Mouse (Mus musculus): ENCODE measurements at regions not wholly inside any gene's neighbourhood (a gene's known extent, or its start where the extent isn't known, plus 50 kb on each side); places are given as distances from the start of the nearest gene placed in this dataset.

DNA sequence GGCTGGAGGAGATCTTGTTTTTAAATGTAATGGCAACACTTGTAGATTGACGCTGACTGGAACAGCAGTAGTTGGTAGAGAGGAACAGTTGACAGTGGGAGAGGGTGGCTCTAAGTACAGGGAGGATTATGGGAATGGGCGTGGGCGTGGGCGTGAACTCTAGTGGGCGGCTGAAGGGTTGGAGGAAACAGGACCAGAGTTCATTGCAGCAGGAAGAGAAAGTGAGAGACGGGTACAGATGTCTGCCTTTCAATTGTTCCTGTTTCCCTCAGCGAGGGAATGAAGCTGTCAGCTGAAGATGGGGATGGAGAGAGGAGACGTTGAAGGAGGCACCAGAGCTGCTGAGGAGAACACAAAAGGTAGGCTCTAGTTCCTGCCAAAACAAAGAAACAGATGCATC is 135.2 kb downstream of the Hhipl2 start:
- in situ Hi-C loops (cut with MboI; ENCODE audit: low sequenced_read_pairs in 2 of 2, unreplicated experiment in 2 of 2), result no loop called here
- Histone ChIP-seq H3K27ac (ENCODE audit: insufficient read depth, low read depth, low read length, poor library complexity, severe bottlenecking) (no peak overlapping the region), H3K4me3 (ENCODE audit: insufficient read depth in 1 of 2, low read depth in 1 of 2, low read length in 2 of 2, poor library complexity in 1 of 2, severe bottlenecking in 1 of 2) (no peak overlapping the region), H3K4me1 (ENCODE audit: control insufficient read depth in 2 of 2, insufficient read depth in 2 of 2, low read length in 2 of 2, poor library complexity in 1 of 2) (no peaks in the 10 kb centered on the region), H3K9me3 (ENCODE audit: control insufficient read depth, insufficient read depth, low read depth, low read length) (no peaks in the 10 kb centered on the region), H3K36me3 (ENCODE audit: control insufficient read depth, insufficient read depth, low read length, poor library complexity, severe bottlenecking) (no peaks in the 10 kb centered on the region), H3K9ac (ENCODE audit: insufficient read depth, low read depth, low read length, poor library complexity, severe bottlenecking) (no peak overlapping the region)
- TF ChIP-seq ZC3H11A (IDR thresholded peaks at IDR 0.05; ENCODE audit: borderline replicate concordance, low read depth, low read length), result no peak
- no peak for TF ChIP-seq MAFK (IDR thresholded peaks at IDR 0.05; ENCODE audit: insufficient read depth, low read depth, low read length)
- no peak for TF ChIP-seq HCFC1 (IDR thresholded peaks at IDR 0.05; ENCODE audit: borderline replicate concordance, insufficient read depth, low read length)
- TF ChIP-seq ZNF384 (IDR thresholded peaks at IDR 0.05; ENCODE audit: low read depth, low read length), result no peak
- TF ChIP-seq CHD2 (IDR thresholded peaks at IDR 0.05; ENCODE audit: low read depth, low read length), result no peak
- no peak for DNase-seq (ENCODE audit: low read depth, low spot score)

- 0 out of 2 replicates have a peak, but pooled peaks cover 2% of the 10 kb centered on the region for H3K9me3 ChIP-seq (ENCODE audit: control insufficient read depth, insufficient read depth, low read depth, low read length)
- TF ChIP-seq CHD2 (IDR thresholded peaks at IDR 0.05; ENCODE audit: low read depth, low read length) (no peak), HCFC1 (IDR thresholded peaks at IDR 0.05; ENCODE audit: borderline replicate concordance, insufficient read depth, low read length) (no peak), ZC3H11A (IDR thresholded peaks at IDR 0.05; ENCODE audit: borderline replicate concordance, low read depth, low read length) (no peak), MAFK (IDR thresholded peaks at IDR 0.05; ENCODE audit: insufficient read depth, low read depth, low read length) (no peak), ZNF384 (IDR thresholded peaks at IDR 0.05; ENCODE audit: low read depth, low read length) (no peak)
- H3K4me3 ChIP-seq (ENCODE audit: insufficient read depth in 1 of 2, low read depth in 1 of 2, low read length in 2 of 2, poor library complexity in 1 of 2, severe bottlenecking in 1 of 2), result no peak overlapping the region
- DNase-seq (ENCODE audit: low read depth, low spot score), result no peak
- no peak overlapping the region for H3K27ac ChIP-seq (ENCODE audit: insufficient read depth, low read depth, low read length, poor library complexity, severe bottlenecking)
- no peaks in the 10 kb centered on the region for H3K36me3 ChIP-seq (ENCODE audit: control insufficient read depth, insufficient read depth, low read length, poor library complexity, severe bottlenecking)
- H3K4me1 ChIP-seq (ENCODE audit: control insufficient read depth in 2 of 2, insufficient read depth in 2 of 2, low read length in 2 of 2, poor library complexity in 1 of 2), result no peaks in the 10 kb centered on the region
- in situ Hi-C loops (cut with MboI; ENCODE audit: low sequenced_read_pairs in 2 of 2, unreplicated experiment in 2 of 2), result no loop called here
- no peak overlapping the region for H3K9ac ChIP-seq (ENCODE audit: insufficient read depth, low read depth, low read length, poor library complexity, severe bottlenecking)
These were observed 144.8 kb downstream of the Hhipl2 start for GRCm38 (mm10) chr1:183562853-183563252.

DNA sequence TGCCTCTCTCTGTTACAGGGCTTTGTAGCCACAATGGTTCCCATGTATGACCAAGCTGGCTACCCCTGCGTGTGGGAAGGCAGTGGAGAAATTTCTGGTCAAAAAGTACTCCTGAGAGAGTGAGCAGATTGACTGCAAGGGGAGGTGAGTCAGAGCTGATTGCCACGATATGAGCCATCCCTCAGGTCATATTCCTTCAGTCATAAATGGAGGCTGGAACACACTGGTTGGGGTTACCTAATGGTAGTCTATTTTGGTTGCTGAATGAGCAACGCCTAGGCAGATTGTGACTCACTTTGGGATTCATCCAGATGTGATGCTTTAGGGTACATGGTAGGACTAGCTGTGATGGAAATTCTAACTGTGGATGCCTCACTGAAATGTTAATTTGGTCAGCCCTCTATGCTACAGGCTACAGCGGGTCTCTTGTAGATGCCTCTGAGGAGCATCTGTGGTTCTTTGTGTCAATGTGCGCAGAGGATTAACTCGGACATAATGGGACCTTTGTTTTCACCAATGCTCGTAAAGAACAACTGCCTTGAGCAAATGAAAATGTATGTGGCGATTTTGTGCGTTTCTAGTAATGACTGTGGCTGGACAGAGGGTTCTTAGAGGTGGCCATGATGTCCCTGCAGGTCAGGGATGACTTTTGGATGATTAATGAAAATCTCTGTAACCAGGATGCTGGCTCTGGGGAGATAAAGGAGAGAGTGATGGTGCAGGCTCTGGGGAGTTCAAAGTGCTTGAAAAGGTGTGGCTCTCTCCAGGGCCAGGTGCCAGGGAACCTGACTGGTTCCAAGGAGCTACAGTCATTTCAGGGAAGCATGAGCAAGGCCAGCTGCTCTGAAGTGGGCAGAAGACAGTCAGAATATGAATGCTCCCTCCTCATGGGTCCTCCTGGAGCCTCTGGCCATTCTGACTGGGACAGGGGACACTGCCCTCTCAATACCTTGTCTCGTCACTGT is 155.9 kb downstream of the Hhipl2 start:
- TF ChIP-seq MAFK (IDR thresholded peaks at IDR 0.05; ENCODE audit: insufficient read depth, low read depth, low read length) (no peak), HCFC1 (IDR thresholded peaks at IDR 0.05; ENCODE audit: borderline replicate concordance, insufficient read depth, low read length) (no peak), ZNF384 (IDR thresholded peaks at IDR 0.05; ENCODE audit: low read depth, low read length) (no peak), CHD2 (IDR thresholded peaks at IDR 0.05; ENCODE audit: low read depth, low read length) (no peak), ZC3H11A (IDR thresholded peaks at IDR 0.05; ENCODE audit: borderline replicate concordance, low read depth, low read length) (no peak)
- Histone ChIP-seq H3K9me3 (ENCODE audit: control insufficient read depth, insufficient read depth, low read depth, low read length) (no peaks in the 10 kb centered on the region), H3K9ac (ENCODE audit: insufficient read depth, low read depth, low read length, poor library complexity, severe bottlenecking) (no peak overlapping the region), H3K27ac (ENCODE audit: insufficient read depth, low read depth, low read length, poor library complexity, severe bottlenecking) (no peak overlapping the region), H3K4me3 (ENCODE audit: insufficient read depth in 1 of 2, low read depth in 1 of 2, low read length in 2 of 2, poor library complexity in 1 of 2, severe bottlenecking in 1 of 2) (no peak overlapping the region), H3K36me3 (ENCODE audit: control insufficient read depth, insufficient read depth, low read length, poor library complexity, severe bottlenecking) (no peaks in the 10 kb centered on the region), H3K4me1 (ENCODE audit: control insufficient read depth in 2 of 2, insufficient read depth in 2 of 2, low read length in 2 of 2, poor library complexity in 1 of 2) (no peaks in the 10 kb centered on the region)
- no peak for DNase-seq (ENCODE audit: low read depth, low spot score)
- in situ Hi-C loops (cut with MboI; ENCODE audit: low sequenced_read_pairs in 2 of 2, unreplicated experiment in 2 of 2), result no loop called here

- Histone ChIP-seq H3K4me3 (ENCODE audit: insufficient read depth in 1 of 2, low read depth in 1 of 2, low read length in 2 of 2, poor library complexity in 1 of 2, severe bottlenecking in 1 of 2) (no peak overlapping the region), H3K9ac (ENCODE audit: insufficient read depth, low read depth, low read length, poor library complexity, severe bottlenecking) (no peak overlapping the region), H3K9me3 (ENCODE audit: control insufficient read depth, insufficient read depth, low read depth, low read length) (no peaks in the 10 kb centered on the region), H3K36me3 (ENCODE audit: control insufficient read depth, insufficient read depth, low read length, poor library complexity, severe bottlenecking) (no peaks in the 10 kb centered on the region), H3K27ac (ENCODE audit: insufficient read depth, low read depth, low read length, poor library complexity, severe bottlenecking) (no peak overlapping the region), H3K4me1 (ENCODE audit: control insufficient read depth in 2 of 2, insufficient read depth in 2 of 2, low read length in 2 of 2, poor library complexity in 1 of 2) (no peaks in the 10 kb centered on the region)
- DNase-seq (ENCODE audit: low read depth, low spot score), result no peak
- TF ChIP-seq HCFC1 (IDR thresholded peaks at IDR 0.05; ENCODE audit: borderline replicate concordance, insufficient read depth, low read length) (no peak), CHD2 (IDR thresholded peaks at IDR 0.05; ENCODE audit: low read depth, low read length) (no peak), ZNF384 (IDR thresholded peaks at IDR 0.05; ENCODE audit: low read depth, low read length) (no peak), MAFK (IDR thresholded peaks at IDR 0.05; ENCODE audit: insufficient read depth, low read depth, low read length) (no peak), ZC3H11A (IDR thresholded peaks at IDR 0.05; ENCODE audit: borderline replicate concordance, low read depth, low read length) (no peak)
- in situ Hi-C loops (cut with MboI; ENCODE audit: low sequenced_read_pairs in 2 of 2, unreplicated experiment in 2 of 2), result no loop called here
These were observed 166.8 kb downstream of the Hhipl2 start for GRCm38 (mm10) chr1:183584861-183585260.

Data from ES-E14 (cell line).